Mouse (Mus musculus) hindbrain, embryonic 13.5 days (tissue): ENCODE results near the gene Ugt1a7c. TPM values are rescaled to one million over a fixed set of nuclear protein-coding genes. Genes with fewer than 3 reads are reported as not detected.
"Not testable (repeated sequence)": the region's sequence is repeated elsewhere in the genome, so short reads cannot be mapped to it uniquely, and the experiment has no call there.

ENCODE experiments used
- ATAC-seq: fragments of 200-750 bp; cut with Nextera tagmentation; 2 replicates; pipeline ENCODE4 v1.8.0; 2017; ENCODE audit warnings: moderate TSS enrichment; ENCODE audit not compliant: low FRiP score
- H3K27ac ChIP-seq: fragments of 300-500 bp; sonication (generic); 2 replicates; pipeline ENCODE4 v1.5.1; 2015; ENCODE audit warnings: inconsistent platforms, mild to moderate bottlenecking, moderate library complexity
- H3K27me3 ChIP-seq: fragments of 300-500 bp; sonication (generic); 2 replicates; pipeline ENCODE4 v1.6.1; 2015; ENCODE audit warnings: mild to moderate bottlenecking, inconsistent platforms
- H3K36me3 ChIP-seq: fragments of 300-500 bp; sonication (generic); 2 replicates; pipeline ENCODE4 v1.6.1; 2015; ENCODE audit warnings: mild to moderate bottlenecking, inconsistent platforms
- H3K4me1 ChIP-seq: fragments of 300-500 bp; sonication (generic); replicated peaks from 2 replicates; pipeline ENCODE4 v1.6.1; 2015; ENCODE audit warnings: inconsistent platforms
- H3K4me2 ChIP-seq: fragments of 300-500 bp; sonication (generic); 2 replicates; pipeline ENCODE4 v1.6.1; 2015; ENCODE audit warnings: inconsistent platforms, mild to moderate bottlenecking, moderate library complexity
- H3K4me3 ChIP-seq: fragments of 300-500 bp; sonication (generic); 2 replicates; pipeline ENCODE4 v1.5.1; 2015; ENCODE audit warnings: mild to moderate bottlenecking, inconsistent platforms
- H3K9ac ChIP-seq: fragments of 300-500 bp; sonication (generic); 2 replicates; pipeline ENCODE4 v1.6.1; 2015; ENCODE audit warnings: mild to moderate bottlenecking, inconsistent platforms
- H3K9me3 ChIP-seq: fragments of 300-500 bp; sonication (generic); 2 replicates; pipeline ENCODE4 v1.6.1; 2016; ENCODE audit warnings: inconsistent platforms
- WGBS: fragments of 180-500 bp; shearing (Covaris S2); methylation state at CpG from one replicate; pipeline ENCODE4 v1.1.7; 2015; 5-methylcytosine and 5-hydroxymethylcytosine counted together
- polyA plus RNA-seq: library from polyadenylated mRNA; unstranded; fragments of >200 nt; fragmentation: Nextera tagmentation; extraction: Ambion mirVana; gene quantifications from 2 replicates; pipeline ENCODE4 v1.2.1, GENCODE M21; 2015

Ugt1a7c gene
- polyA plus RNA-seq, 1 experiment from 2014 or later = 2.1 TPM

DNA sequence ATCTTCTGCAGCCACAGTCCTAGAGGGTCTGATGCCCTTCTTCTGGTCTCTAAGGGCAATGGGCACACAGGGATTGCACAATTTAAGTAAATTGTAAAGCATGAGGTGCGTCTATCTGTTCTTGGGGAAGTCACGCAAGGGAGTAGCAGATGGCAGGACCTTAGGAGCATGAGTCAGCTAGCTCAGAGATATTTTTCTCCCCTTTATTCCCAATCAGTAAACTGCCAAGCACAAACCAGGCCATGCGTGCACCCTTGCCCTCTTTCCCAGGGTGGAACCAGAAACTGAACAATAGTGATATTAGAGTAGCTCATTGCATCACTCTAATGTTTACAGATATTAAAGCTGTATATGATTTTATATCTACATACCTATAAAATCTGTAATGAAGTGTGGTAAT, 3.7 kb downstream of the Ugt1a7c start:
- ATAC-seq, H3K9ac ChIP-seq, H3K36me3 ChIP-seq, H3K27me3 ChIP-seq, H3K27ac ChIP-seq, H3K9me3 ChIP-seq, H3K4me1 ChIP-seq, H3K4me3 ChIP-seq, H3K4me2 ChIP-seq: not testable (repeated sequence)
- 95% methylated on average over 3 of the region's 3 CpGs for WGBS

GRCm38 (mm10) chr1:88099691-88100090, 4.8 kb downstream of the Ugt1a7c start:
- H3K4me1 ChIP-seq, H3K27me3 ChIP-seq, ATAC-seq, H3K4me2 ChIP-seq, H3K9me3 ChIP-seq, H3K27ac ChIP-seq, H3K4me3 ChIP-seq, H3K36me3 ChIP-seq, H3K9ac ChIP-seq: not testable (repeated sequence)
- WGBS = 90% methylated on average over 2 of the region's 2 CpGs

GRCm38 (mm10) chr1:88103019-88103418, 8.2 kb downstream of the Ugt1a7c start, which contains the start of gene Ugt1a6b:
TSS of gene Ugt1a6b (plus strand) at chr1:88103252.
- H3K4me3 ChIP-seq, H3K4me2 ChIP-seq, H3K4me1 ChIP-seq, ATAC-seq, H3K9ac ChIP-seq, H3K9me3 ChIP-seq, H3K27ac ChIP-seq, H3K36me3 ChIP-seq, H3K27me3 ChIP-seq: not testable (repeated sequence)
- WGBS = 83% methylated on average over 3 of the region's 3 CpGs

- H3K27me3 ChIP-seq, H3K9ac ChIP-seq, ATAC-seq, H3K4me3 ChIP-seq, H3K27ac ChIP-seq, H3K36me3 ChIP-seq, H3K4me2 ChIP-seq, H3K9me3 ChIP-seq, H3K4me1 ChIP-seq: not testable (repeated sequence)
- 93% methylated on average over 5 of the region's 5 CpGs for WGBS
Observed at GRCm38 (mm10) chr1:88103697-88104468, 9.0 kb downstream of the Ugt1a7c start.

DNA sequence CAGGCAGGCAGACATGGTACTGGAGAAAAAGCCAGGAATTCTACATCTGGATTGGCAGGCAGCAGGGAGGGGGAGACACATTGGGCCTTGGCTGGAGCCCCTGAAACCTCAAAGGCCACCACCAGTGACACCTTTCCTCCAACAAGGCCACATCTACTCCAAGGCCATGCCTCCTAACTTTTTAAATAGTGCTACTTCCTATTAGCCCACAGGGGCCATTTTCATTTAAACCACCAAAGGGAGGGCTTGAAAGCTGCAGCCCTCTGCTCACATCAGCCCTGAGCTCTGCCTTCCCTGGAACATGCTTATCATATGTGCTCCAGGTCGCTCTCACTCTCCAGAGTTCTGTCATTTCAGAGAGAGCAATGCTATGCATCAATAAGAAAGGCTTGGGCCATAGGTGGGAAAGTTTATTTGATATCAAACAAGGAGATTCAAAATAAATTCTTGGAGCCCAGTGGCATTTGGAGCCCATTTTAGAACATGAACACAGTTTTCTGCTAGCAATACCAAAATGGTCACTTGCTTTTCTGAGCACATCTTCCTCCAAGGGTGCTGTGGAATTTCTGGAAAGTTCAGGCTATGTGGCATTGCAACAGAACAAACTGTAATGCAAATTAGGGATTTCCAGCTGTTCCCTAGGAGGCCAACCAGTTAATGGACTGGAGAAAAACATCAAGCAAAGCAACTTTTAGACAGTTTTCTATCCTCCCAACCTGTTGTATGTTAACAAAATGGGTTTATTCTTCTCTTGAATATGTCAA, 10.0 kb downstream of the Ugt1a7c start:
- Histone ChIP-seq H3K4me3 (no peak overlapping the region), H3K9me3 (no peaks in the 10 kb centered on the region), H3K9ac (no peak overlapping the region), H3K27ac (no peak overlapping the region), H3K4me1 (no peaks in the 10 kb centered on the region), H3K36me3 (no peaks in the 10 kb centered on the region), H3K27me3 (no peaks in the 10 kb centered on the region), H3K4me2 (no peak overlapping the region)
- ATAC-seq = no peak
- 88% methylated on average over 1 of the region's 1 CpGs for WGBS

DNA sequence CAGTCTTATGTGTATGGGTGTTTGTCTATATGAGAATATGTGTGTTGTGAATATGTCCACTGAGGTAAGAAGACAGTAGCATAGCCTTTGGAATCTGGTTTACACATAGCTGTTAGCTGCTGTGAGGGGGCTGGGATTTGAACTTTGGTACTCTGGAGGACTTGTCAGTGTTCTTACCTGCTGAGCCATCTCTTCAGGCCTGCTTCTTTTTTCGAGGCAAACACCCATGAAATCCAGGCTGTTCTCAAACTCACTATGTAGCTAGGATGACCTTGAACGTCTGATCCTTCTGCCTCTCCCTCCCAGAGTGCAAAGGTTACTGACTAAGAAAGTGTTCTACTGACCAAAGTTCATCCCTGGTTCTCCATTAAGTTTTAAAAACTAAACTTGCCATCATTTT, 10.8 kb downstream of the Ugt1a7c start:
- 66% methylated on average over 2 of the region's 2 CpGs for WGBS
- ATAC-seq = no peak
- H3K4me1 ChIP-seq = no peaks in the 10 kb centered on the region
- H3K27ac ChIP-seq = no peak overlapping the region
- no peaks in the 10 kb centered on the region for H3K27me3 ChIP-seq
- H3K36me3 ChIP-seq = no peaks in the 10 kb centered on the region
- H3K9ac ChIP-seq = no peak overlapping the region
- no peak overlapping the region for H3K4me3 ChIP-seq
- H3K4me2 ChIP-seq = no peak overlapping the region
- H3K9me3 ChIP-seq = no peaks in the 10 kb centered on the region

DNA sequence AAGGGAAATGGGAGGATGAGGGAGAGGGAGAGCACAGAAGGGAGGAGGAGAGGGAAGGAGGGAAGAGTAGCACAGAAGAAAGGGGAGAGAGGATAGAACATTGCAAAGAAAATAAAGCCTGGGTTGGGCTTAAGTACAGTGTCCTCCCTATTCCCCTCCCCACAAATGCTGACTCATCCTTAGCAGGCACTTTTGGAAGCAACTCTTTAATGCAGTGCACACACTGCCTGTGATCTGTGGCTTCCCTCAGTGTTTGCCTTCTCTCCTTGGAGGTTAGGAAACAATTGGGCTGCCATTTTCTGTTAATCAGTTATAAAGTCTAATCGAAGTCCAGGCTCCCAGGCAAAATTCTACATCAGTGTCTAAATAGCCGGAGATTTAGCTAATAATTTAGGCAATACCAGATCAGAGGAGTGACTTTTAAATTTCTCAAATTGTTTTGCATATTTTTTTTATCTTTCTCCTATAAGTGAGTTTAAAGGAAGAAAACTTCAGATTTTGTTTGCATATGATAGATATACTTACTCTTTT, 14.2 kb downstream of the Ugt1a7c start:
- H3K27me3 ChIP-seq, H3K4me1 ChIP-seq, H3K4me2 ChIP-seq, H3K9ac ChIP-seq, H3K27ac ChIP-seq, H3K9me3 ChIP-seq, H3K4me3 ChIP-seq, ATAC-seq, H3K36me3 ChIP-seq: not testable (repeated sequence)
- 67% methylated on average over 2 of the region's 2 CpGs for WGBS

DNA sequence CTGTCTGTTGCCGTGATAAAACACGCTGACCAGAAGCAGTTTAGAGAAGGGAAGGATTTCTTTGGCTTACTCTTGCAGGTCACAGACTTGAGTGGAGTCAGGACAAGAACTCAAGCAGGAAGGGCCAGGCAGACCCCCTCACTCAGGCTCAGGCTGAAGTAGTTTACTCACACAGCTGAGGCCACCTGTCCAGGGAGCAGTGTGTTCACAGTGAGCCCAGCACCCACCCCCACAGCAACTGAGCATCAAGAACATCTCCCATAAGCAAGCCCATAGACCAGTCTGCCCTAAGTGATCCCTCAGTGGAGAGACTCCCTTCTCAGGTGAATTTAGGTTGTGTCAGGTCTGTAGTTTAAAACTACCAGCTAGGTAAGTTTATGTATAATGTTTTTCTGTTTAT, 14.7 kb downstream of the Ugt1a7c start:
- not testable (repeated sequence) for H3K4me2 ChIP-seq, H3K9ac ChIP-seq, H3K4me1 ChIP-seq, H3K9me3 ChIP-seq, H3K27me3 ChIP-seq, H3K27ac ChIP-seq, H3K4me3 ChIP-seq, H3K36me3 ChIP-seq, ATAC-seq
- WGBS = 86% methylated on average over 2 of the region's 2 CpGs

GRCm38 (mm10) chr1:88112769-88113168, 17.9 kb downstream of the Ugt1a7c start:
- 90% methylated on average over 6 of the region's 6 CpGs for WGBS
- not testable (repeated sequence) for ATAC-seq

DNA sequence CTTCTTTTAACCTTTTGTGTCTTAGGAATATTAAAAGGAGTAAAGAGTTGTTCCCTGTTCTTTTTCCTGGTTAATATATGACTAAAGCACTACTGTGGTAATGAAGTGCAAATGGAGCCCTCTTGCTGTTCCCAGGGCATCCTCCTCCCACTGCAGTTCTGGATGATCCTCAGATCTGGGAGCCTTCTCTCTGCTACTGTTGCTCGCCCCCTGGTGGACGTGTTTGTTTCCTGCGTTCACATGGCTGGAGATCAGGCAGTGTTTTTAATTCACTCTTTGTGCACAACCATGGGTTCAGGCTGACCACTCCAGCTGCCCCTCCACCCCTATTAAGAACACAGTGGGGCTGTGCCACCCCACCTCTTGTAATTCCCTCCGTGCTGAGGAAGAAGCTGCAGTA, 25.7 kb downstream of the Ugt1a7c start:
- not testable (repeated sequence) for H3K36me3 ChIP-seq

More at GRCm38 (mm10) chr1:88112769-88113168, 17.9 kb downstream of the Ugt1a7c start:
- H3K4me3 ChIP-seq, H3K9ac ChIP-seq, H3K4me2 ChIP-seq, H3K9me3 ChIP-seq, H3K27me3 ChIP-seq, H3K4me1 ChIP-seq, H3K27ac ChIP-seq, H3K36me3 ChIP-seq: not testable (repeated sequence)

GRCm38 (mm10) chr1:88121521-88121920, 26.7 kb downstream of the Ugt1a7c start:
- not testable (repeated sequence) for H3K27ac ChIP-seq, H3K4me1 ChIP-seq, H3K4me3 ChIP-seq, H3K9ac ChIP-seq, H3K9me3 ChIP-seq, H3K4me2 ChIP-seq, ATAC-seq, H3K27me3 ChIP-seq, H3K36me3 ChIP-seq
- no CpG with 5 or more reads among the region's 1 CpGs for WGBS

More for the DNA sequence above, 25.7 kb downstream of the Ugt1a7c start:
- WGBS = 19% methylated on average over 4 of the region's 4 CpGs
- not testable (repeated sequence) for H3K4me2 ChIP-seq, H3K27me3 ChIP-seq, H3K4me1 ChIP-seq, H3K9me3 ChIP-seq, H3K9ac ChIP-seq, H3K4me3 ChIP-seq, H3K27ac ChIP-seq, ATAC-seq

GRCm38 (mm10) chr1:88125827-88126360, 31.0 kb downstream of the Ugt1a7c start:
- not testable (repeated sequence) for ATAC-seq, H3K4me2 ChIP-seq
- 83% methylated on average over 4 of the region's 4 CpGs for WGBS

More at GRCm38 (mm10) chr1:88125827-88126360, 31.0 kb downstream of the Ugt1a7c start:
- not testable (repeated sequence) for H3K9me3 ChIP-seq, H3K4me3 ChIP-seq, H3K27ac ChIP-seq, H3K36me3 ChIP-seq, H3K27me3 ChIP-seq, H3K9ac ChIP-seq, H3K4me1 ChIP-seq
